Mouse (Mus musculus) lung, postnatal 0 days (tissue): ENCODE data around the gene Btbd18. TPM values are rescaled to one million over a fixed set of nuclear protein-coding genes. Genes with fewer than 3 reads are reported as not detected.
A peak's percentile ranks its signal among the peaks of the same experiment; 100 is the strongest.

Source experiments
- ATAC-seq: fragments of 200-750 bp; cut with Nextera tagmentation; 2 replicates; pipeline ENCODE4 v1.8.0; 2017; ENCODE audit warnings: moderate library complexity
- DNase-seq: peaks from one replicate; pipeline ENCODE4 v3.0.0-alpha.2; 2016; ENCODE audit warnings: low spot score
- H3K27ac ChIP-seq: fragments of 300-500 bp; sonication (generic); 2 replicates; pipeline ENCODE4 v1.5.1; 2014; ENCODE audit warnings: antibody characterized with exemption, mild to moderate bottlenecking, low read length, mixed read lengths
- H3K27me3 ChIP-seq: fragments of 300-500 bp; sonication (generic); replicated peaks from 2 replicates; pipeline ENCODE4 v1.6.1; 2014; ENCODE audit warnings: low read length, mixed read lengths; ENCODE audit not compliant: insufficient read depth
- H3K36me3 ChIP-seq: fragments of 300-500 bp; sonication (generic); 2 replicates; pipeline ENCODE4 v1.6.1; 2014; ENCODE audit warnings: low read length, mixed read lengths; ENCODE audit not compliant: insufficient read depth
- H3K4me1 ChIP-seq: fragments of 300-500 bp; sonication (generic); 2 replicates; pipeline ENCODE4 v1.6.1; 2014; ENCODE audit warnings: antibody characterized with exemption, low read depth, low read length, mixed read lengths; ENCODE audit not compliant: insufficient read depth
- H3K4me2 ChIP-seq: fragments of 300-500 bp; sonication (generic); replicated peaks from 2 replicates; pipeline ENCODE4 v1.6.1; 2014; ENCODE audit warnings: low read depth, mild to moderate bottlenecking, low read length, moderate library complexity, mixed read lengths
- H3K4me3 ChIP-seq: fragments of 300-500 bp; sonication (generic); 2 replicates; pipeline ENCODE4 v1.5.1; 2014; ENCODE audit warnings: low read depth, low read length
- H3K9ac ChIP-seq: fragments of 300-500 bp; sonication (generic); replicated peaks from 2 replicates; pipeline ENCODE4 v1.6.1; 2014; ENCODE audit warnings: low read depth, mild to moderate bottlenecking
- H3K9me3 ChIP-seq: fragments of 300-500 bp; sonication (generic); 2 replicates; pipeline ENCODE4 v1.6.1; 2016; ENCODE audit warnings: low read length, mixed read lengths
- CTCF ChIP-seq: IDR thresholded peaks from 2 replicates; pipeline ENCODE4 v1.5.1; 2016; ENCODE audit warnings: antibody characterized with exemption, mild to moderate bottlenecking
- EP300 ChIP-seq: IDR thresholded peaks from 2 replicates; pipeline ENCODE4 v1.6.1; 2016; ENCODE audit warnings: antibody characterized with exemption, mild to moderate bottlenecking, control low read depth
- WGBS: fragments of 180-500 bp; shearing (Covaris S2); extraction: QIAGEN DNeasy Blood & Tissue Kit; methylation state at CpG from one replicate; pipeline ENCODE4 v1.1.7; 2014; 5-methylcytosine and 5-hydroxymethylcytosine counted together
- polyA plus RNA-seq: library from polyadenylated mRNA; unstranded; fragments of >200 nt; fragmentation: Nextera tagmentation; extraction: Ambion mirVana; gene quantifications from 2 replicates; pipeline ENCODE4 v1.2.1, GENCODE M21; 2015

Btbd18 gene
- polyA plus RNA-seq, 1 experiment from 2014 or later, result 0.06 TPM

- Histone ChIP-seq H3K4me3 (no peak overlapping the region), H3K4me2 (no peak overlapping the region), H3K9ac (no peak overlapping the region), H3K9me3 (no peaks in the 10 kb centered on the region), H3K36me3 (no peaks in the 10 kb centered on the region), H3K4me1 (no peaks in the 10 kb centered on the region), H3K27ac (no peak overlapping the region), H3K27me3 (no peaks in the 10 kb centered on the region)
- WGBS, result 72% methylated on average over 1 of the region's 1 CpGs
- TF ChIP-seq EP300, result no peak
- no peak for TF ChIP-seq CTCF
- DNase-seq (no peak), ATAC-seq (no peak)
These were observed 48.6 kb downstream of the Btbd18 start for GRCm38 (mm10) chr2:84707523-84707922.

GRCm38 (mm10) chr2:84711898-84712297, 53.0 kb downstream of the Btbd18 start:
- 87% methylated on average over 2 of the region's 2 CpGs for WGBS
- Histone ChIP-seq H3K27ac (no peak overlapping the region), H3K36me3 (no peaks in the 10 kb centered on the region), H3K9me3 (no peaks in the 10 kb centered on the region), H3K4me3 (no peak overlapping the region), H3K9ac (no peak overlapping the region), H3K4me1 (no peaks in the 10 kb centered on the region; the same call in 1 of the 2 replicates), H3K4me2 (no peak overlapping the region), H3K27me3 (no peaks in the 10 kb centered on the region)
- ATAC-seq (no peak), DNase-seq (no peak)
- TF ChIP-seq CTCF, result no peak
- no peak for TF ChIP-seq EP300

GRCm38 (mm10) chr2:84714422-84714810, 55.5 kb downstream of the Btbd18 start:
- peak overlapping the region; percentile 97 for H3K27ac ChIP-seq
- no peak for DNase-seq
- peak overlapping the region; percentile 84 for H3K4me2 ChIP-seq
- no peak for TF ChIP-seq CTCF
- no peak for ATAC-seq
- H3K9me3 ChIP-seq, result no peaks in the 10 kb centered on the region
- peak overlapping the region; percentile 92 for H3K4me3 ChIP-seq
- no peaks in the 10 kb centered on the region for H3K27me3 ChIP-seq
- 0% methylated on average over 17 of the region's 26 CpGs for WGBS
- no peaks in the 10 kb centered on the region for H3K36me3 ChIP-seq
- H3K4me1 ChIP-seq, result no peaks in the 10 kb centered on the region; the same call in 1 of the 2 replicates
- peak overlapping the region; percentile 90 for H3K9ac ChIP-seq

GRCm38 (mm10) chr2:84714811-84715561, 56.1 kb downstream of the Btbd18 start, which contains the start of gene Zdhhc5:
Zdhhc5 (minus strand) TSS chr2:84715180.
- H3K9ac ChIP-seq, result peak within 1 kb of the TSS; percentile 90
- no peaks in the 10 kb centered on the region for H3K36me3 ChIP-seq
- TF ChIP-seq EP300 (no peak), CTCF (no peak)
- under 1% methylated on average over 63 of the region's 107 CpGs for whole genome bisulfite sequencing
- H3K4me1 ChIP-seq, result no peaks in the 10 kb centered on the region; the same call in 1 of the 2 replicates
- H3K4me2 ChIP-seq, result peak within 1 kb of the TSS; percentile 84
- ATAC-seq (peak; percentile 93), DNase-seq (peak; percentile 99)
- peak within 1 kb of the TSS; percentile 97 for H3K27ac ChIP-seq
- no peaks in the 10 kb centered on the region for H3K9me3 ChIP-seq
- H3K4me3 ChIP-seq, result peak within 1 kb of the TSS; percentile 92
- H3K27me3 ChIP-seq, result no peaks in the 10 kb centered on the region

GRCm38 (mm10) chr2:84715562-84716361, 56.9 kb downstream of the Btbd18 start:
- H3K36me3 ChIP-seq, result no peaks in the 10 kb centered on the region
- H3K4me2 ChIP-seq, result peak overlapping the region; percentile 84
- DNase-seq (peak; percentile 99), ATAC-seq (peak; percentile 93)
- TF ChIP-seq EP300, result peak; percentile 69
- TF ChIP-seq CTCF, result no peak
- no peaks in the 10 kb centered on the region for H3K9me3 ChIP-seq
- no peaks in the 10 kb centered on the region for H3K27me3 ChIP-seq
- peak overlapping the region; percentile 92 for H3K4me3 ChIP-seq
- no peaks in the 10 kb centered on the region; the same call in 1 of the 2 replicates for H3K4me1 ChIP-seq
- H3K27ac ChIP-seq, result peak overlapping the region; percentile 97
- WGBS, result under 1% methylated on average over 33 of the region's 33 CpGs
- H3K9ac ChIP-seq, result peak overlapping the region; percentile 70
